Mouse (Mus musculus) adrenal gland, postnatal 25 days (tissue): ENCODE measurements around the gene Yif1b. TPM values are rescaled to one million over a fixed set of nuclear protein-coding genes. Genes with fewer than 3 reads are reported as not detected.

Source experiments
- total RNA-seq: library from RNA; stranded (reverse); gene quantifications from 2 replicates; pipeline ENCODE4 v1.2.3, GENCODE M21; 2021

Gene Yif1b
- total RNA-seq, 1 experiment from 2014 or later, result 43.6 TPM

Other genes with a start within 250 kb of the Yif1b start
- gene Ryr1, start 113.2 kb upstream of the Yif1b start, total RNA-seq, result 0.14 and 0.18 TPM in 2 replicates
- gene Rasgrp4, start 103.5 kb upstream of the Yif1b start, total RNA-seq, result 0.90 and 1.7 TPM in 2 replicates
- gene Fam98c, start 82.1 kb upstream of the Yif1b start, total RNA-seq, result 14.4 and 15.7 TPM in 2 replicates
- 1.3 and 1.4 TPM in 2 replicates for gene Ggn, start 68.1 kb upstream of the Yif1b start, total RNA-seq
- 7.4 and 11.0 TPM in 2 replicates for gene Spred3, start 67.9 kb upstream of the Yif1b start, total RNA-seq
- 176 and 192 TPM in 2 replicates for gene Psmd8, start 57.6 kb upstream of the Yif1b start, total RNA-seq
- 0.67 and 2.8 TPM in 2 replicates for gene Catsperg1, start 24.3 kb upstream of the Yif1b start, total RNA-seq
- 1.1 and 1.6 TPM in 2 replicates for gene Kcnk6, start 5.8 kb upstream of the Yif1b start, total RNA-seq
- gene 2200002D01Rik, start 10.1 kb downstream of the Yif1b start, total RNA-seq, result 0.86 and 2.0 TPM in 2 replicates
- gene Spint2, start 43.6 kb downstream of the Yif1b start, total RNA-seq, result 23.0 and 36.9 TPM in 2 replicates
- gene Ppp1r14a, start 51.0 kb downstream of the Yif1b start, total RNA-seq, result 5.5 and 6.7 TPM in 2 replicates
- gene Dpf1, start 65.6 kb downstream of the Yif1b start, total RNA-seq, result 0.95 and 1.6 TPM in 2 replicates